18 mouse cellular contexts compared by ENCODE assay signal in the genomic region with DNA sequence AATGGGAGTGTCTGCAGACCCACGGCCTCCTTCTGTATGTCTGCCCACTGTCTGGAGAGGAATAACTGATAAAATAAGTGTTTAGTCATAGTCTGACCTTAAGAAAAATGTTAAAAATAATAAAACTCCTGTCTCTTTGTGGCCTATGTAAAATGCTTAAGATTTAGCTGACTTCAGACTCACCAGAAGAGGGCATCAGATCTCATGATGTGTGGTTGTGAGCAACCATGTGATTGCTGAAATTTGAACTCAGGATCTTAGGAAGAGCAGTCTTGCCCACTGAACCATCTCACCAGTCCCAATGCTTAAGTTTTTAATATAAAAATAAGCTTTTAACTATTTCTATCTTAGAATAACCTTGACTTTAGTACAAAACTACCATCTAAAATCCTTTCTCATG. TPM values are rescaled to one million over a fixed set of nuclear protein-coding genes. Genes with fewer than 3 reads are reported as not detected.
DNase-seq lines count a peak whose midpoint lies in the region; ATAC-seq and TF ChIP-seq lines count a peak whose summit lies in the region.
"Had no signal": no experiment of that assay in that cellular context is flagged by ENCODE, and none has a peak within 500 bp of the region (broad histone marks: within the 10 kb centered on the region; RNA-seq: fewer than 3 reads in every experiment).

No protein-coding gene starts in this region.

- H3K9ac ChIP-seq in heart, adult 2 months (ENCODE audit: low read depth, low read length) = no peak overlapping the region
- no peak overlapping the region for H3K9ac ChIP-seq in liver, postnatal 0 days (replicated peaks)
- no peak overlapping the region for H3K9ac ChIP-seq in liver, embryonic 12.5 days
- H3K9ac ChIP-seq in CH12.LX (ENCODE audit: insufficient read depth, low read depth) = no peak overlapping the region
- H3K9ac ChIP-seq: hindbrain, embryonic 15.5 days; lung, embryonic 14.5 days had no signal

- 89% methylated on average over 1 of the region's 1 CpGs for WGBS in heart, adult 2 months
- 71% methylated on average over 1 of the region's 1 CpGs for WGBS in liver, postnatal 0 days (ENCODE audit: insufficient replicate concordance)
- 64% methylated on average over 1 of the region's 1 CpGs for WGBS in liver, embryonic 12.5 days (ENCODE audit: insufficient replicate concordance)

- H3K9me3 ChIP-seq in liver, postnatal 0 days (ENCODE audit: low read length) = no peaks in the 10 kb centered on the region
- H3K9me3 ChIP-seq in liver, embryonic 12.5 days (replicated peaks) = no peaks in the 10 kb centered on the region
- H3K9me3 ChIP-seq in CH12.LX (replicated peaks; ENCODE audit: low read length) = no peaks in the 10 kb centered on the region
- H3K9me3 ChIP-seq: hindbrain, embryonic 15.5 days had no signal

- H3K4me1 ChIP-seq in heart, adult 2 months (ENCODE audit: control insufficient read depth, insufficient read depth, low read length) = no peaks in the 10 kb centered on the region; the same call in 1 of the 2 replicates
- no peaks in the 10 kb centered on the region for H3K4me1 ChIP-seq in liver, postnatal 0 days (ENCODE audit: insufficient read depth)
- H3K4me1 ChIP-seq in liver, embryonic 12.5 days = no peaks in the 10 kb centered on the region
- H3K4me1 ChIP-seq in CH12.LX (ENCODE audit: control insufficient read depth in 1 of 2, insufficient read depth in 2 of 2) = no peaks in the 10 kb centered on the region
- H3K4me1 ChIP-seq: hindbrain, embryonic 15.5 days had no signal

- in situ Hi-C loops in CH12.LX (cut with MboI; ENCODE audit: low pct_ligation_motif_present, low pct_unique_long_range_greater_than_20kb, low sequenced_read_pairs) = no loop called here

- H3K79me2 ChIP-seq in heart, adult 2 months (replicated peaks; ENCODE audit: control insufficient read depth, insufficient read depth, low read length) = no peaks in the 10 kb centered on the region
- H3K79me2 ChIP-seq in CH12.LX (replicated peaks; ENCODE audit: control insufficient read depth, extremely low read depth, insufficient read depth, poor library complexity, severe bottlenecking) = 0 out of 2 replicates have a peak, but pooled peaks cover 3% of the 10 kb centered on the region

- TF ChIP-seq POLR2A in heart, adult 2 months (IDR thresholded peaks at IDR 0.05; ENCODE audit: insufficient read depth, low read depth, low read length) = no peak
- no peak for TF ChIP-seq POLR2A in CH12.LX (IDR thresholded peaks at IDR 0.05; ENCODE audit: low read depth, low read length)

- TF ChIP-seq RAD21 in CH12.LX (IDR thresholded peaks at IDR 0.05; ENCODE audit: low read depth, low read length) = no peak

- H3K4me3 ChIP-seq in heart, adult 2 months = no peak overlapping the region
- H3K4me3 ChIP-seq in liver, postnatal 0 days (ENCODE audit: low read depth, low read length) = no peak overlapping the region
- no peak overlapping the region for H3K4me3 ChIP-seq in liver, embryonic 12.5 days
- no peak overlapping the region for H3K4me3 ChIP-seq in CH12.LX (replicated peaks in 1 of 3; ENCODE audit: low read depth in 2 of 3, low read length in 2 of 3, poor library complexity in 1 of 3)
- H3K4me3 ChIP-seq: hindbrain, embryonic 15.5 days had no signal

- dilution Hi-C loops in CH12.LX (cut with MboI; ENCODE audit: extremely low pct_ligation_motif_present, extremely low pct_unique_long_range_greater_than_20kb, low sequenced_read_pairs) = no loop called here

- no peak for DNase-seq in heart, adult 2 months
- DNase-seq in heart, adult 11 months = no peak
- no peak for DNase-seq in liver, postnatal 0 days
- no peak for DNase-seq in CH12.LX (ENCODE audit: extremely low read depth)
- peak; percentile 25 for DNase-seq in naive thymus-derived CD4-positive, alpha-beta T cell, adult 2 months (ENCODE audit: low read depth)
- DNase-seq: B cell, adult 2 months; cerebellum, postnatal 14 days; gastrocnemius, postnatal 10 days; kidney, postnatal 25 days; left cerebral cortex, postnatal 4 days; lung, embryonic 14.5 days; spleen, adult 18-20 months; thymus, postnatal 14 days had no signal

- H3K27ac ChIP-seq in heart, adult 2 months = no peak overlapping the region
- H3K27ac ChIP-seq in liver, postnatal 0 days (ENCODE audit: low read depth) = no peak overlapping the region
- H3K27ac ChIP-seq in liver, embryonic 12.5 days = no peak overlapping the region
- no peak overlapping the region for H3K27ac ChIP-seq in CH12.LX (ENCODE audit: insufficient read depth, low read depth)
- H3K27ac ChIP-seq: hindbrain, embryonic 15.5 days had no signal

- no peak for TF ChIP-seq EP300 in heart, adult 2 months (IDR thresholded peaks at IDR 0.05; ENCODE audit: insufficient read depth, low read depth, low read length)
- no peak for TF ChIP-seq EP300 in liver, postnatal 0 days (IDR thresholded peaks at IDR 0.05; ENCODE audit: low read depth)
- no peak for TF ChIP-seq EP300 in CH12.LX (IDR thresholded peaks at IDR 0.05; ENCODE audit: low read length)

- no peak for ATAC-seq in liver, postnatal 0 days
- ATAC-seq in liver, embryonic 12.5 days = no peak
- no peak for ATAC-seq in erythroid progenitor cell, adult 5-6 weeks (replicated peaks; ENCODE audit: low FRiP score, poor library complexity, severe bottlenecking)
- ATAC-seq in granulocyte monocyte progenitor cell, adult 5-6 weeks (replicated peaks; ENCODE audit: poor library complexity, severe bottlenecking) = no peak

- TF ChIP-seq CTCF in heart, adult 2 months (IDR thresholded peaks at IDR 0.05) = peak; percentile 42
- TF ChIP-seq CTCF in liver, postnatal 0 days (IDR thresholded peaks at IDR 0.05; ENCODE audit: low read depth) = peak; percentile 34
- TF ChIP-seq CTCF in CH12.LX (conservative IDR thresholded peaks at IDR 0.05 in 1 of 2, IDR thresholded peaks at IDR 0.05 in 1 of 2; ENCODE audit: low read depth in 2 of 2, low read length in 2 of 2) = peak in 1 of 2 experiments; percentile 30; a peak in 2 of 4 replicates

- peaks cover 16% of the 10 kb centered on the region for H3K36me3 ChIP-seq in heart, adult 2 months (ENCODE audit: control insufficient read depth, insufficient read depth, low read length)
- H3K36me3 ChIP-seq in liver, postnatal 0 days (replicated peaks; ENCODE audit: insufficient read depth, low read length) = peaks cover 56% of the 10 kb centered on the region
- peaks cover 84% of the 10 kb centered on the region for H3K36me3 ChIP-seq in liver, embryonic 12.5 days
- peaks cover 32 to 76% of the 10 kb centered on the region in 2 experiments for H3K36me3 ChIP-seq in CH12.LX (replicated peaks in 1 of 2; ENCODE audit: control insufficient read depth in 1 of 2, insufficient read depth in 1 of 2, low read length in 1 of 2)

- intact Hi-C loops in heart, adult 2 months (cut with DNase I) = no loop called here

- H3K27me3 ChIP-seq in heart, adult 2 months (ENCODE audit: control insufficient read depth, insufficient read depth, low read length) = no peaks in the 10 kb centered on the region
- no peaks in the 10 kb centered on the region for H3K27me3 ChIP-seq in liver, postnatal 0 days (ENCODE audit: insufficient read depth, low read length)
- no peaks in the 10 kb centered on the region for H3K27me3 ChIP-seq in liver, embryonic 12.5 days (replicated peaks)
- H3K27me3 ChIP-seq in CH12.LX (replicated peaks) = no peaks in the 10 kb centered on the region
- H3K27me3 ChIP-seq: hindbrain, embryonic 15.5 days had no signal

- H3K4me2 ChIP-seq in liver, postnatal 0 days (ENCODE audit: low read depth, low read length) = no peak overlapping the region
- H3K4me2 ChIP-seq in liver, embryonic 12.5 days = no peak overlapping the region
- H3K4me2 ChIP-seq in CH12.LX (ENCODE audit: insufficient read depth, low read depth, poor library complexity, severe bottlenecking) = no peak overlapping the region
- H3K4me2 ChIP-seq: heart, embryonic 11.5 days; hindbrain, embryonic 15.5 days; lung, embryonic 14.5 days had no signal

TF ChIP-seq in CH12.LX, 34 proteins besides CTCF, POLR2A, EP300 and RAD21 (continues in another document):
- TF ChIP-seq CHD1 (IDR thresholded peaks at IDR 0.05; ENCODE audit: low read depth, low read length) = no peak
- no peak for TF ChIP-seq SIN3A (IDR thresholded peaks at IDR 0.05; ENCODE audit: low read length)
- TF ChIP-seq POLR2AphosphoS2 (IDR thresholded peaks at IDR 0.05; ENCODE audit: low read depth, low read length) = 0 out of 2 replicates have a peak, but pooled peaks have one; percentile 2
- TF ChIP-seq ETS1 (conservative IDR thresholded peaks at IDR 0.05; ENCODE audit: low read depth, low read length) = no peak
- TF ChIP-seq ZMIZ1 (IDR thresholded peaks at IDR 0.05; ENCODE audit: low read depth, low read length) = 0 out of 2 replicates have a peak, but pooled peaks have one; percentile 24
- TF ChIP-seq MYC (IDR thresholded peaks at IDR 0.05; ENCODE audit: low read depth, low read length) = 0 out of 2 replicates have a peak, but pooled peaks have one; percentile 22
- peak; percentile 10; the same call in 1 of the 2 replicates for TF ChIP-seq SMC3 (IDR thresholded peaks at IDR 0.05; ENCODE audit: low read depth, low read length)

RNA-seq across cellular contexts. Expression of a gene that starts 25.3 kb away (rescaled TPM):
- total RNA-seq in heart, adult 2 months (2021) = 100 to 1,000 TPM; 243 to 262 TPM
- 71.4 and 114 TPM in 2 replicates for polyA plus RNA-seq in heart, adult 2 months (2012; rRNA removed)
- 189 and 191 TPM in 2 replicates for polyA plus RNA-seq in liver, postnatal 0 days (2015; fragmentation: Nextera tagmentation; extraction: Ambion mirVana)
- 209 and 220 TPM in 2 replicates for polyA plus RNA-seq in liver, embryonic 12.5 days (2016; fragmentation: Nextera tagmentation; extraction: Ambion mirVana)
- total RNA-seq in CH12.LX (2012; rRNA removed) = 249 and 263 TPM in 2 replicates
- total RNA-seq in CH12.LX (2014; rRNA removed) = 609 and 719 TPM in 2 replicates
- polyA plus RNA-seq in CH12.LX (2012; ENCODE audit: insufficient read length, low read depth) = 628 and 655 TPM in 2 replicates
- total RNA-seq in erythroid progenitor cell, adult 5-6 weeks (2015; ENCODE audit: low replicate concordance) = 167 and 189 TPM in 2 replicates
- total RNA-seq in erythroid progenitor cell, adult 5-6 weeks (2017; ENCODE audit: low replicate concordance) = 191 and 192 TPM in 2 replicates
- total RNA-seq in granulocyte monocyte progenitor cell, adult 5-6 weeks (2014; fragmentation: Nextera tagmentation) = 417 and 471 TPM in 2 replicates
- 523 and 552 TPM in 2 replicates for total RNA-seq in granulocyte monocyte progenitor cell, adult 5-6 weeks (2017)

RNA-seq across cellular contexts. Expression of a gene that starts 47.8 kb away (rescaled TPM):
- 10 to 100 TPM; 12.8 to 13.1 TPM for total RNA-seq in heart, adult 2 months (2021)
- polyA plus RNA-seq in heart, adult 2 months (2012; rRNA removed) = 2.5 and 5.4 TPM in 2 replicates
- polyA plus RNA-seq in liver, postnatal 0 days (2015; fragmentation: Nextera tagmentation; extraction: Ambion mirVana) = 2.8 and 3.0 TPM in 2 replicates
- 7.4 and 7.8 TPM in 2 replicates for polyA plus RNA-seq in liver, embryonic 12.5 days (2016; fragmentation: Nextera tagmentation; extraction: Ambion mirVana)
- total RNA-seq in CH12.LX (2012; rRNA removed) (12.5 and 13.2 TPM in 2 replicates), CH12.LX (2014; rRNA removed) (28.1 and 36.5 TPM in 2 replicates)
- 19.8 and 26.4 TPM in 2 replicates for polyA plus RNA-seq in CH12.LX (2012; ENCODE audit: insufficient read length, low read depth)
- 21.6 and 53.7 TPM in 2 replicates for total RNA-seq in erythroid progenitor cell, adult 5-6 weeks (2015; ENCODE audit: low replicate concordance)
- 16.7 and 23.0 TPM in 2 replicates for total RNA-seq in erythroid progenitor cell, adult 5-6 weeks (2017; ENCODE audit: low replicate concordance)
- total RNA-seq in granulocyte monocyte progenitor cell, adult 5-6 weeks (2014; fragmentation: Nextera tagmentation) = 44.0 and 52.0 TPM in 2 replicates
- 31.9 and 34.1 TPM in 2 replicates for total RNA-seq in granulocyte monocyte progenitor cell, adult 5-6 weeks (2017)
